Mouse (Mus musculus): ENCODE measurements around the gene Gm21822. TPM values are rescaled to one million over a fixed set of nuclear protein-coding genes. Genes with fewer than 3 reads are reported as not detected.
"Not testable (repeated sequence)": the region's sequence is repeated elsewhere in the genome, so short reads cannot be mapped to it uniquely, and the experiment has no call there.

The Gm21822 gene
- not detected in 2 replicates for polyA plus RNA-seq (2014; fragmentation: Nextera tagmentation; extraction: Ambion mirVana)

- not testable (repeated sequence) for H3K4me1 ChIP-seq (ENCODE audit: control insufficient read depth, insufficient read depth, low read length); H3K27me3 ChIP-seq (ENCODE audit: control insufficient read depth, insufficient read depth, low read length); H3K27ac ChIP-seq (ENCODE audit: low read depth, low read length); H3K36me3 ChIP-seq (ENCODE audit: control insufficient read depth, insufficient read depth, low read length); H3K4me2 ChIP-seq (replicated peaks; ENCODE audit: low read depth, low read length); H3K9ac ChIP-seq (ENCODE audit: low read depth, low read length); ATAC-seq (ENCODE audit: low FRiP score, low TSS enrichment); H3K9me3 ChIP-seq (ENCODE audit: control insufficient read depth, low read length); H3K4me3 ChIP-seq (ENCODE audit: low read length)
- WGBS: no CpG with 5 or more reads among the region's 3 CpGs
Observed at GRCm38 (mm10) chrY:18654182-18654581, at the start of gene Gm21822. Gm21822 (plus strand) TSS chrY:18654482.

All from kidney, embryonic 14.5 days (tissue).